Mouse (Mus musculus) CH12.LX (cell line): ENCODE measurements around the gene Rab29. TPM values are rescaled to one million over a fixed set of nuclear protein-coding genes. Genes with fewer than 3 reads are reported as not detected.

Source experiments
- DNase-seq: peaks from one replicate; pipeline ENCODE4 v3.0.0-alpha.2; 2013; ENCODE audit errors: extremely low read depth
- H3K27ac ChIP-seq: 2 replicates; pipeline ENCODE4 v1.5.1; 2012; ENCODE audit warnings: low read depth, mild to moderate bottlenecking, control low read depth, moderate library complexity; ENCODE audit not compliant: insufficient read depth
- H3K27me3 ChIP-seq: replicated peaks from 2 replicates; pipeline ENCODE3; 2012; ENCODE audit warnings: inconsistent platforms
- H3K36me3 ChIP-seq, 2 experiments: replicated peaks in 1 of 2; 2 replicates each; pipeline versions ENCODE3 to v1.6.1; 2012; ENCODE audit warnings: inconsistent platforms in 1 of 2, low read length in 1 of 2, mild to moderate bottlenecking in 1 of 2, mixed read lengths in 1 of 2, moderate library complexity in 1 of 2; ENCODE audit not compliant: control insufficient read depth in 1 of 2, insufficient read depth in 1 of 2
- H3K4me1 ChIP-seq, 2 experiments: 2 replicates each; pipeline ENCODE4 v1.6.1; 2012; ENCODE audit warnings: inconsistent platforms in 1 of 2, moderate library complexity in 1 of 2; ENCODE audit not compliant: insufficient read depth in 2 of 2, control insufficient read depth in 1 of 2
- H3K4me2 ChIP-seq: 2 replicates; pipeline ENCODE4 v1.6.1; 2012; ENCODE audit warnings: low read depth, mild to moderate bottlenecking, control low read depth; ENCODE audit not compliant: poor library complexity, insufficient read depth, severe bottlenecking
- H3K4me3 ChIP-seq, 3 experiments: fragments of 150-350 bp in 1 of 3; sonication (generic) in 1 of 3; replicated peaks in 1 of 3; 2 replicates each; pipeline versions ENCODE3 to v1.5.1; 2011 to 2012; ENCODE audit warnings: low read depth in 2 of 3, low read length in 2 of 3, mild to moderate bottlenecking in 2 of 3, moderate library complexity in 2 of 3, control low read depth in 1 of 3, improper control_type of control experiment in 1 of 3, inconsistent platforms in 1 of 3, mixed read lengths in 1 of 3; ENCODE audit not compliant: poor library complexity in 1 of 3
- H3K79me2 ChIP-seq: replicated peaks from 2 replicates; pipeline ENCODE4 v1.6.1; 2012; ENCODE audit warnings: mild to moderate bottlenecking, moderate library complexity; ENCODE audit not compliant: control insufficient read depth, poor library complexity, insufficient read depth, severe bottlenecking; ENCODE audit errors: extremely low read depth
- H3K9ac ChIP-seq: 2 replicates; pipeline ENCODE4 v1.6.1; 2012; ENCODE audit warnings: low read depth, mild to moderate bottlenecking, control low read depth, moderate library complexity; ENCODE audit not compliant: insufficient read depth
- H3K9me3 ChIP-seq: replicated peaks from 2 replicates; pipeline ENCODE3; 2012; ENCODE audit warnings: low read length, inconsistent platforms, mixed read lengths
- E2F4 ChIP-seq: IDR thresholded peaks from 2 replicates; pipeline ENCODE4 v1.6.1; 2011; ENCODE audit warnings: low read depth, low read length, improper control_type of control experiment; ENCODE audit not compliant: insufficient replicate concordance
- ELF1 ChIP-seq: IDR thresholded peaks from 2 replicates; pipeline ENCODE4 v1.6.1; 2014; ENCODE audit warnings: low read depth, mild to moderate bottlenecking, inconsistent platforms, low read length, improper control_type of control experiment
- EP300 ChIP-seq: IDR thresholded peaks from 2 replicates; pipeline ENCODE4 v1.6.1; 2011; ENCODE audit warnings: low read length, improper control_type of control experiment
- ETS1 ChIP-seq: conservative IDR thresholded peaks from 2 replicates; pipeline ENCODE4 v1.6.1; 2012; ENCODE audit warnings: low read depth, mild to moderate bottlenecking, inconsistent platforms, low read length, improper control_type of control experiment, moderate library complexity
- GABPA ChIP-seq: IDR thresholded peaks from 2 replicates; pipeline ENCODE4 v1.6.1; 2012; ENCODE audit warnings: low read depth, low read length, improper control_type of control experiment, inconsistent platforms; ENCODE audit not compliant: insufficient replicate concordance
- IRF4 ChIP-seq: IDR thresholded peaks from 2 replicates; pipeline ENCODE4 v1.6.1; 2014; ENCODE audit warnings: low read depth, mild to moderate bottlenecking, inconsistent platforms, low read length, improper control_type of control experiment
- JUN ChIP-seq: IDR thresholded peaks from 2 replicates; pipeline ENCODE4 v1.6.1; 2011; ENCODE audit warnings: low read depth, mild to moderate bottlenecking, low read length, improper control_type of control experiment, moderate library complexity; ENCODE audit not compliant: insufficient read depth
- MXI1 ChIP-seq: IDR thresholded peaks from 2 replicates; pipeline ENCODE4 v1.6.1; 2011; ENCODE audit warnings: mild to moderate bottlenecking, low read depth, low read length, improper control_type of control experiment
- NRF1 ChIP-seq: IDR thresholded peaks from 2 replicates; pipeline ENCODE4 v1.6.1; 2014; ENCODE audit warnings: low read depth, mild to moderate bottlenecking, inconsistent platforms, low read length, improper control_type of control experiment, moderate library complexity
- PAX5 ChIP-seq: IDR thresholded peaks from 2 replicates; pipeline ENCODE4 v1.6.1; 2012; ENCODE audit warnings: low read length, inconsistent platforms, mixed read lengths
- RCOR1 ChIP-seq: conservative IDR thresholded peaks from 2 replicates; pipeline ENCODE4 v1.6.1; 2012; ENCODE audit warnings: low read depth, mild to moderate bottlenecking, inconsistent platforms, low read length, improper control_type of control experiment
- SMC3 ChIP-seq: IDR thresholded peaks from 2 replicates; pipeline ENCODE4 v1.6.1; 2011; ENCODE audit warnings: low read depth, low read length, improper control_type of control experiment
- TCF12 ChIP-seq: IDR thresholded peaks from 2 replicates; pipeline ENCODE4 v1.6.1; 2014; ENCODE audit warnings: low read depth, mild to moderate bottlenecking, inconsistent platforms, low read length, improper control_type of control experiment
- USF1 ChIP-seq: IDR thresholded peaks from 2 replicates; pipeline ENCODE4 v1.6.1; 2014; ENCODE audit warnings: low read depth, mild to moderate bottlenecking, inconsistent platforms, low read length, improper control_type of control experiment
- USF2 ChIP-seq: conservative IDR thresholded peaks from 2 replicates; pipeline ENCODE4 v1.6.1; 2011; ENCODE audit warnings: low read depth, low read length, improper control_type of control experiment
- ZC3H11A ChIP-seq: IDR thresholded peaks from 2 replicates; pipeline ENCODE4 v1.6.1; 2012; ENCODE audit warnings: low read depth, mild to moderate bottlenecking, inconsistent platforms, low read length, improper control_type of control experiment
- ZMIZ1 ChIP-seq: IDR thresholded peaks from 2 replicates; pipeline ENCODE4 v1.6.1; 2012; ENCODE audit warnings: low read depth, mild to moderate bottlenecking, inconsistent platforms, low read length, improper control_type of control experiment
- dilution Hi-C: fragments of 300-500 bp; cut with MboI; formaldehyde crosslinking; loops from 2 replicates; pipeline ENCODE4 v1.14.3; 2020; ENCODE audit warnings: low sequenced_read_pairs; ENCODE audit not compliant: extremely low pct_unique_long_range_greater_than_20kb, extremely low pct_ligation_motif_present
- in situ Hi-C: fragments of 300-500 bp; cut with MboI; formaldehyde crosslinking; loops from 3 replicates; pipeline ENCODE4 v1.14.3; 2019; ENCODE audit warnings: low sequenced_read_pairs, low pct_ligation_motif_present, low pct_unique_long_range_greater_than_20kb, mixed read lengths
- polyA plus RNA-seq: library from polyadenylated mRNA; unstranded; fragments of >175 nt; gene quantifications from 2 replicates; pipeline ENCODE4 v1.2.1, GENCODE M21; 2012; ENCODE audit warnings: low read depth; ENCODE audit not compliant: insufficient read length
- total RNA-seq, 2 experiments: library from RNA; depleted of rRNA; stranded (reverse); fragments of 300-350 nt in 1 of 2; fragments of >200 nt in 1 of 2; gene quantifications; 2 replicates each; pipeline ENCODE4 v1.2.3; 2012 to 2014

Rab29 gene
- total and polyA plus RNA-seq, 3 experiments: 10.8 to 16.4 (median 14.8) TPM

GRCm38 (mm10) chr1:131824528-131825181 lies 42.4 kb upstream of the Rab29 start:
- Histone ChIP-seq H3K9ac (no peak overlapping the region), H3K79me2 (no peaks in the 10 kb centered on the region; the same call in 1 of the 2 replicates), H3K4me3 (no peak overlapping the region), H3K4me1 (peaks cover 15 to 71% of the 10 kb centered on the region in 2 experiments), H3K27ac (no peak overlapping the region), H3K27me3 (peaks cover 2% of the 10 kb centered on the region), H3K4me2 (no peak overlapping the region), H3K36me3 (peaks cover 0 to 1% of the 10 kb centered on the region in 2 experiments), H3K9me3 (peaks cover under 1% of the 10 kb centered on the region)
- peak; percentile 50 for DNase-seq
- TF ChIP-seq PAX5 (no peak), JUN (no peak), IRF4 (no peak), ZC3H11A (no peak), TCF12 (peak; percentile 78; the same call in 1 of the 2 replicates), EP300 (peak; percentile 11; the same call in 1 of the 2 replicates), E2F4 (no peak), GABPA (no peak), USF1 (no peak), ELF1 (no peak)
- dilution Hi-C loops: no loop called here
- in situ Hi-C loops: loop anchor here (25.0 kb wide), 1 partner anchor 112 kb away; no protein-coding TSS in a partner anchor

- dilution Hi-C loops: no loop called here
- DNase-seq: peak; percentile 20
- Histone ChIP-seq H3K36me3 (peaks cover 11 to 28% of the 10 kb centered on the region in 2 experiments), H3K9me3 (no peaks in the 10 kb centered on the region), H3K4me1 (peaks cover 15 to 80% of the 10 kb centered on the region in 2 experiments), H3K79me2 (no peaks in the 10 kb centered on the region; the same call in 1 of the 2 replicates), H3K9ac (peak within 1 kb of the TSS; percentile 89), H3K27me3 (peaks cover 2% of the 10 kb centered on the region), H3K4me2 (peak within 1 kb of the TSS; percentile 91), H3K4me3 (peak within 1 kb of the TSS; percentile 79 to 95 (median 85)), H3K27ac (peak within 1 kb of the TSS; percentile 67)
- TF ChIP-seq TCF12 (no peak), E2F4 (no peak), ZMIZ1 (no peak), ETS1 (no peak), MXI1 (no peak), USF2 (no peak), SMC3 (no peak), IRF4 (no peak), USF1 (no peak), RCOR1 (no peak), JUN (no peak), ZC3H11A (no peak), NRF1 (no peak)
- in situ Hi-C loops: loop anchor here (25.0 kb wide), 1 partner anchor 115 kb away; no protein-coding TSS in a partner anchor
Observed at GRCm38 (mm10) chr1:131827207-131827786, 39.7 kb upstream of the Rab29 start, which contains the start of gene Slc41a1. Gene Slc41a1, plus strand, starts transcription at chr1:131827493.
